Mouse (Mus musculus): ENCODE measurements at regions not wholly inside any gene's neighbourhood (a gene's known extent, or its start where the extent isn't known, plus 50 kb on each side); places are given as distances from the start of the nearest gene placed in this dataset.

- no peak for DNase-seq (ENCODE audit: low spot score)
These were observed 85.4 kb upstream of the Rapgef5 start for GRCm38 (mm10) chr12:117430886-117431285.

GRCm38 (mm10) chr12:117432788-117433187 is 83.5 kb upstream of the Rapgef5 start:
- DNase-seq (ENCODE audit: low spot score) = no peak

- DNase-seq (ENCODE audit: low spot score) = no peak
These were observed 79.3 kb upstream of the Rapgef5 start for GRCm38 (mm10) chr12:117437011-117437410.

GRCm38 (mm10) chr12:117439015-117439605 is 77.2 kb upstream of the Rapgef5 start:
- no peak for DNase-seq (ENCODE audit: low spot score)

GRCm38 (mm10) chr12:117444247-117444989 is 71.9 kb upstream of the Rapgef5 start:
- DNase-seq (ENCODE audit: low spot score) = no peak

GRCm38 (mm10) chr12:117447223-117447622 is 69.1 kb upstream of the Rapgef5 start:
- no peak for DNase-seq (ENCODE audit: low spot score)

GRCm38 (mm10) chr12:117447843-117448728 is 68.2 kb upstream of the Rapgef5 start:
- DNase-seq (ENCODE audit: low spot score) = no peak

- DNase-seq (ENCODE audit: low spot score) = no peak
These were observed 67.2 kb upstream of the Rapgef5 start for GRCm38 (mm10) chr12:117449080-117449479.

- no peak for DNase-seq (ENCODE audit: low spot score)
These were observed 66.2 kb upstream of the Rapgef5 start for GRCm38 (mm10) chr12:117450106-117450505.

GRCm38 (mm10) chr12:117450871-117451270 is 65.4 kb upstream of the Rapgef5 start:
- DNase-seq (ENCODE audit: low spot score) = no peak

GRCm38 (mm10) chr12:117451441-117451840 is 64.8 kb upstream of the Rapgef5 start:
- DNase-seq (ENCODE audit: low spot score) = no peak

- no peak for DNase-seq (ENCODE audit: low spot score)
These were observed 60.5 kb upstream of the Rapgef5 start for GRCm38 (mm10) chr12:117455800-117456199.

GRCm38 (mm10) chr12:117458132-117459070 is 57.9 kb upstream of the Rapgef5 start:
- no peak for DNase-seq (ENCODE audit: low spot score)

GRCm38 (mm10) chr12:117459541-117459940 is 56.7 kb upstream of the Rapgef5 start:
- DNase-seq (ENCODE audit: low spot score) = no peak

GRCm38 (mm10) chr12:117465206-117465605 is 51.1 kb upstream of the Rapgef5 start:
- DNase-seq (ENCODE audit: low spot score) = no peak

GRCm38 (mm10) chr12:117465998-117466397 is 50.3 kb upstream of the Rapgef5 start:
- no peak for DNase-seq (ENCODE audit: low spot score)

All from ovary, postnatal 10 days (tissue).